Mouse (Mus musculus) kidney, adult 2 months (tissue): ENCODE results near the gene Cabp4.

ENCODE experiments used
- CTCF ChIP-seq: fragments of 200-500 bp; conservative IDR thresholded peaks from 2 replicates; pipeline ENCODE4 v1.5.1; 2011; ENCODE audit warnings: low read depth, mild to moderate bottlenecking, control low read depth, low read length, moderate library complexity, mixed read lengths; ENCODE audit not compliant: insufficient read depth, insufficient read length
- POLR2A ChIP-seq: fragments of 200-500 bp; IDR thresholded peaks from one replicate; pipeline ENCODE4 v1.6.1; 2011; ENCODE audit warnings: low read depth, low read length, control low read depth

- TF ChIP-seq CTCF (no peak), POLR2A (no peak)
These were observed 56.7 kb downstream of the Cabp4 start for GRCm38 (mm10) chr19:4087090-4087489.
